Mouse (Mus musculus) liver, embryonic 11.5 days (tissue): ENCODE measurements around the gene Per1. TPM values are rescaled to one million over a fixed set of nuclear protein-coding genes. Genes with fewer than 3 reads are reported as not detected.

Source experiments
- ATAC-seq: fragments of 200-750 bp; cut with Nextera tagmentation; replicated peaks from 2 replicates; pipeline ENCODE4 v1.8.0; 2017; ENCODE audit warnings: moderate number of reproducible peaks, mild to moderate bottlenecking, moderate TSS enrichment, moderate library complexity; ENCODE audit not compliant: low FRiP score
- DNase-seq: peaks from one replicate; pipeline ENCODE4 v3.0.0-alpha.2; 2017; ENCODE audit warnings: low spot score
- H3K27ac ChIP-seq: fragments of 300-500 bp; sonication (generic); 2 replicates; pipeline ENCODE4 v1.5.1; 2014; ENCODE audit warnings: mild to moderate bottlenecking, low read depth, low read length, control low read depth
- H3K27me3 ChIP-seq: fragments of 300-500 bp; sonication (generic); replicated peaks from 2 replicates; pipeline ENCODE4 v1.6.1; 2014; ENCODE audit warnings: low read length, mixed read lengths; ENCODE audit not compliant: control insufficient read depth, insufficient read depth
- H3K36me3 ChIP-seq: fragments of 300-500 bp; sonication (generic); 2 replicates; pipeline ENCODE4 v1.6.1; 2014; ENCODE audit warnings: mild to moderate bottlenecking, low read length, moderate library complexity, mixed read lengths; ENCODE audit not compliant: control insufficient read depth, insufficient read depth
- H3K4me1 ChIP-seq: fragments of 300-500 bp; sonication (generic); replicated peaks from 2 replicates; pipeline ENCODE4 v1.6.1; 2014; ENCODE audit warnings: low read length, mixed read lengths; ENCODE audit not compliant: control insufficient read depth, insufficient read depth
- H3K4me2 ChIP-seq: fragments of 300-500 bp; sonication (generic); 2 replicates; pipeline ENCODE4 v1.6.1; 2014; ENCODE audit warnings: mild to moderate bottlenecking, control low read depth, moderate library complexity
- H3K4me3 ChIP-seq: fragments of 300-500 bp; sonication (generic); 2 replicates; pipeline ENCODE4 v1.5.1; 2014; ENCODE audit warnings: low read depth, low read length, control low read depth
- H3K9ac ChIP-seq: fragments of 300-500 bp; sonication (generic); 2 replicates; pipeline ENCODE4 v1.6.1; 2014; ENCODE audit warnings: low read depth, low read length, control low read depth
- H3K9me3 ChIP-seq: fragments of 300-500 bp; sonication (generic); 2 replicates; pipeline ENCODE4 v1.6.1; 2016; ENCODE audit warnings: low read length, inconsistent platforms, mixed read lengths; ENCODE audit not compliant: control insufficient read depth
- WGBS: fragments of 180-500 bp; shearing (Covaris S2); extraction: QIAGEN DNeasy Blood & Tissue Kit; methylation state at CpG from one replicate; pipeline ENCODE4 v1.1.7; 2014; 5-methylcytosine and 5-hydroxymethylcytosine counted together
- polyA plus RNA-seq: library from polyadenylated mRNA; unstranded; fragments of >200 nt; fragmentation: Nextera tagmentation; extraction: Ambion mirVana; gene quantifications from 2 replicates; pipeline ENCODE4 v1.2.1, GENCODE M21; 2014

Gene Per1
- polyA plus RNA-seq, 1 experiment from 2014 or later, result 6.6 TPM

DNA sequence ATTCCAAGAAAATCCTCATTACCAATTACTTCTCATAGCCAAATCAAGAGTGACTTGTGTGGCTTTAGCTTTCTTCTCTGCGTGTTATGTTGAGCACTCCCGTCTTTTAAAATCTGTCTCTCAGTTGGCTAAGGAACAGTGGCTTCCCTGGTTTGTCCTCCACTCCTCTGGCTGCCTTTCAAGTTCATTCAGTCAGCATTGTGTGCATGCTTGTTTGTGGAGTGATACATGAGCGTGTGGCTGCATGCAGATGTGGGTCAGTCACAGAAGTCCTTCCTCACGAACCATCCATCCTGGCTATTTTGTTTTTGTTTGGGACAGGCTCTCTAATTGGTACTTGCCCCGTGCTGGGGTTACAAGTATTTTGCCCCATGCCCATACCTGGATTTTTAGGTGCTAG is 18.4 kb upstream of the Per1 start:
- 81% methylated on average over 5 of the region's 5 CpGs for WGBS
- Histone ChIP-seq H3K9me3 (no peaks in the 10 kb centered on the region), H3K27me3 (no peaks in the 10 kb centered on the region), H3K27ac (no peak overlapping the region), H3K9ac (no peak overlapping the region), H3K4me2 (no peak overlapping the region), H3K4me3 (no peak overlapping the region), H3K4me1 (peaks cover 16% of the 10 kb centered on the region), H3K36me3 (no peaks in the 10 kb centered on the region)
- no peak for DNase-seq
- no peak for ATAC-seq

DNA sequence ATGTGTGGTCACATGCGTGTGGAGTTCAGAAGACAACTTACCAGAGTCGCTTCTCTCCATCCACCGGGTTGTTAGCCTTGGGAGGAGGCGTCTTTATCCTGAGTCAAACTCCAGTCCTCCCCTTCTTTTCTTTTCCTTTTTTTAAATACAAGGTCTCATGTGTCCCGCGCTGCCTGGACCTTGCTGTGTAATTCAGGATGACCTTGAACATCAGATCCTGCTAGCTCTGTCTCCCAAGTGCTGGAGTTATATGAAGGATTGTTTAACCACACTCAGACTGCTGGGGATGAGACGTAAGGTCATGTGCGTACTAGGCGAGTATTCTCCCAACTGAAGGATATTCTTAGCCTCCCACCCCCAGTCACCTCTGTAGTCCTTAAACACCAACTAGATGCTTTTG is 17.7 kb upstream of the Per1 start:
- Histone ChIP-seq H3K27ac (no peak overlapping the region), H3K4me2 (no peak overlapping the region), H3K4me1 (peaks cover 12% of the 10 kb centered on the region), H3K9ac (no peak overlapping the region), H3K36me3 (no peaks in the 10 kb centered on the region), H3K9me3 (no peaks in the 10 kb centered on the region), H3K4me3 (no peak overlapping the region), H3K27me3 (no peaks in the 10 kb centered on the region)
- ATAC-seq (no peak), DNase-seq (no peak)
- 80% methylated on average over 9 of the region's 9 CpGs for WGBS

DNA sequence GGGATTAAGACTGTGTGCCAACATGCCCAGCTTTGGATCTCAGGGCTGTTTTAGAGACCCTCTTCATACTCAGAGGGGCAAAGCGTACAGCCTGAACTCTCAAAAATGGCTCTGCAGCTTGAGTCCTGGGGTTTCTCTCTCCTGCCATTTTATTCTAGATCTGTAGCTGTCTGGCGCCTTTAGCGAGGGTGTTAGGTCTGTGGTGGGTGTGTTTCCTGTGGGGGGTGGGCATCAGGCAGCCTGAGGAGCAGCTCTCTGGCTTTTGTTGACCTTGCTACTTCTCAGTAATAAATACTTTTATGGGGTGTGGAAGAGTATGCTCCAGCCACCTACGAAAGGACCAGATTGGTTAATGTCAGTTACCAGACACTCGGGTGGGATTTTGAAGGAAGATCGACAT is 17.0 kb upstream of the Per1 start:
- no peak for ATAC-seq

DNA sequence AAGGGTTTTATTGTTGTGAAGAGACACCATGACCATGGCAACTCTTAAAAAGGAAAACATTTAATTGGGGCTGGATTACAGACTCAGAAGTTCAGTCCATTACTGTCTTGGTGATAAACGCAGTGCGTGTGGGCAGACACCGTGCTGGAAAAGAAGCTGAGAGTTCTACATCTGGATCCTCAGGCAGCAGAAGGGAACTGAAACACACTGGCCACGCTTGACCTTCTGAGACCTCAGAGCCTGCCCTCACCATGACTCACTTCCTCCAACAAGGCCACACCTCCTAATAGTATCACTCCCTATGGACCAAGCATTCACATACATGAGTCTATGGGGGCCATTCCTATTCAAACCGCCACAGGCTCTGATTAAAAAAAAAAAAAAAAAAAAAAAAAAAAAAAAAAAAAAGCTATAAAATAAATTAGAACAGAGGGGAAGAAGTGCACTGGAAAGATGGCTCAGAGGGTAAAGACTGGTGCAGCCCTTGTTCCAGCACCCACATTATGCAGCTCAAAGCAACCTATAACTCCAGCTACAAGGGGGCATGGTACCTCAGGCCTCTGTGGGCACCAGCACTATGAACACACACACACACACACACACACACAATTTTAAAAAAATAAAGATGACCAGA is 16.1 kb upstream of the Per1 start:
- Histone ChIP-seq H3K9me3 (no peaks in the 10 kb centered on the region), H3K36me3 (no peaks in the 10 kb centered on the region), H3K4me3 (no peak overlapping the region), H3K27ac (no peak overlapping the region), H3K4me1 (peaks cover 6% of the 10 kb centered on the region), H3K9ac (no peak overlapping the region), H3K4me2 (no peak overlapping the region), H3K27me3 (no peaks in the 10 kb centered on the region)
- no peak for ATAC-seq
- WGBS, result 67% methylated on average over 5 of the region's 5 CpGs
- no peak for DNase-seq

More for the DNA sequence above, 17.0 kb upstream of the Per1 start:
- Histone ChIP-seq H3K36me3 (no peaks in the 10 kb centered on the region), H3K27ac (no peak overlapping the region), H3K4me3 (0 out of 2 replicates have a peak overlapping the region, but pooled peaks have one; percentile 5), H3K27me3 (no peaks in the 10 kb centered on the region), H3K4me2 (no peak overlapping the region), H3K9ac (no peak overlapping the region), H3K4me1 (peaks cover 7% of the 10 kb centered on the region), H3K9me3 (no peaks in the 10 kb centered on the region)
- 72% methylated on average over 6 of the region's 6 CpGs for WGBS
- no peak for DNase-seq

DNA sequence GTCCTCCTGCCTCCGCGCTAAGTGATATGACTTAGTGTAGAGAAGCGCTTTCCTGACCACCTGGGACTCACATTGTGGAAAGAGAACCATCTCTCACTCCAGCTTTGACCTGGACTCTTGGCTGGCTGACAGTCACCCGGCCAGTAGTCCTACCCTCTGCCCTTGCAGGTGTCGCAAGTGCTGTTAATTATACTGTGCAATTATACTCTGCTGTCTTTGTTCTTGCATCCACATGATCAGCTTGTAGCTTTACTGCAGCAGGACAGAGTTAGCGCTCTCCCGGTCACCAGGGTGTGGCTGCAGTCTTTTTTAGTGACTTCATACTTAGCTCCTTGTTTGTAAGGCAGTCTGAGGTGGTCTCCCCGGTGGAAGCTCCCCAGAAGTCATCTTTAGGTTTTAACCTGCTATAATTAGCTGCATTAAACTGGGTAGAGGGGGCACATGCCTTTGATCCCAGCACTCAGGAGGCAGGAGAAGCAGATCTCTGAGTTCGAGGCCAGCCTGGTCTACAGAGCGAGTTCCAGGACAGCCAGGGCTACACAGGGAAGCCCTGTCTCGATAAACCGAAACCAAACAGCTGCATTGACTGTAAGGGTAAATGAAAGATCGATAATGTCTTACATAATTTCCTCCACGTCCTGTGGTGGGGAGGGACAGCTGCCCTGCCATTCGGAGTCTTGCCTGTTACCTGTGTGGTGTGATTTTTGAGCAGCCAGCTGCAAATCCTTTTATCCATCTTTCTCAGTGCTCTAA is 14.7 kb upstream of the Per1 start:
- no peak overlapping the region for H3K4me2 ChIP-seq
- no peaks in the 10 kb centered on the region for H3K9me3 ChIP-seq
- H3K36me3 ChIP-seq, result no peaks in the 10 kb centered on the region
- H3K4me1 ChIP-seq, result no peaks in the 10 kb centered on the region
- H3K4me3 ChIP-seq, result no peak overlapping the region
- no peaks in the 10 kb centered on the region for H3K27me3 ChIP-seq
- H3K9ac ChIP-seq, result no peak overlapping the region
- ATAC-seq (no peak), DNase-seq (no peak)
- H3K27ac ChIP-seq, result no peak overlapping the region
- WGBS, result 82% methylated on average over 15 of the region's 15 CpGs

DNA sequence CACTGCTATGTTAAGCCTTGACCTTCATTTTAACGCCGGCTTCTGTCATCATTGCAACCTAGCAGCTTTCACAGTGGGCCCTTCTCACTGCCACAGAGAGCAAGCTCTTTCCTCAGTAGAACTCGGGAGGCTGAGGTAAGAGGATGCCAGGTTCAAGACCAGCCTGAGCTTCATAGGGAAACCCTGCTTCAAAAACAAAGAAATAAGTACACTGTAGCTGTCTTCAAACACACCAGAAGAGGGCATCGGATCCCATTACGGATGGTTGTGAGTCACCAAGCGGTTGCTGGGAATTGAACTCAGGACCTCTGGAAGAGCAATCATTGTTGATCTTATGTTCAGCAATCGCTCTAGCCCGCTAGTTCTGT is 14.2 kb upstream of the Per1 start:
- Histone ChIP-seq H3K4me2 (no peak overlapping the region), H3K36me3 (no peaks in the 10 kb centered on the region), H3K9ac (no peak overlapping the region), H3K27ac (no peak overlapping the region), H3K9me3 (no peaks in the 10 kb centered on the region), H3K4me1 (no peaks in the 10 kb centered on the region), H3K4me3 (no peak overlapping the region), H3K27me3 (no peaks in the 10 kb centered on the region)
- ATAC-seq (no peak), DNase-seq (no peak)
- 88% methylated on average over 8 of the region's 8 CpGs for WGBS

DNA sequence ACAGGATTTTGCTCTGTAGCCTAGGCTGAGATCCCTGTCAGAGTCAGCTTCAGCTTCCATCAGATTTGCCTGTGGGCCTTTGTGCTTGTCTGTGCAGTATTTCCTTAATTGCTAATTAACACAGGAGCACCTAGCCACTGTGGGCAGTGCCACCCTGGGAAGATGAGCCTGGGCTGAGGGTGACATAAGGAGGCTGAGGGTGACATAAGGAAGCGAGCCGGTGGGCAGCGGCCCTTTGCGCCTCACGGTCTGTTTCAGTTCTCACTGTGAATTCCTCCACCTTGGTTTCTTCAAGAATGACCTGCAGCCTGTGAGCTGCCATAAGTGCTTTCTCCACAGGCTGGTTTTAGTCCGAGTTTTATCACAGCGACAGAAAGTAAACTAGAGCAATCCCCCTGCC is 13.4 kb upstream of the Per1 start:
- DNase-seq (no peak), ATAC-seq (no peak)
- 78% methylated on average over 7 of the region's 7 CpGs for WGBS
- Histone ChIP-seq H3K9ac (no peak overlapping the region), H3K36me3 (no peaks in the 10 kb centered on the region), H3K4me2 (no peak overlapping the region), H3K27me3 (no peaks in the 10 kb centered on the region), H3K4me1 (no peaks in the 10 kb centered on the region), H3K4me3 (no peak overlapping the region), H3K9me3 (no peaks in the 10 kb centered on the region), H3K27ac (no peak overlapping the region)

DNA sequence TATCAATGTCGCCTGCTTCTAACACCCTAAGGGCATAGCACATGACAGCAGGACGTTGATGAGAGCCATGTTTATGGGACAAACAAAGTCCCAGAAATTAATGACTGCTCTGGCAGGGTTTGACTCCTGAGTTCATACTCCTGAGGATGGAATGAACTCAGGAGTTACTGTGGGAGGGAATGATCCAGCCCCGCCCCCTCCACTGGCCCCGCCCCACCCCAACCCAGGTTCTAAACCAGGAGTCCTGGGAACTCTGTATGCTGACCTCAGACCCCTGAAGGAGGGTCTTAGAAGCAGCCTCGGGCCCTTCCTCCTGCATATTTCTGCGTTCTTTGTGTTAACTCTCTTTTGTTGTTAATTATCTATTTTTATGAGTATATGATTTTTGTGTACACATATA is 9.4 kb upstream of the Per1 start:
- Histone ChIP-seq H3K4me3 (no peak overlapping the region), H3K9ac (no peak overlapping the region), H3K36me3 (peaks cover 8% of the 10 kb centered on the region; the same call in 1 of the 2 replicates), H3K27me3 (no peaks in the 10 kb centered on the region), H3K4me1 (peaks cover 20% of the 10 kb centered on the region), H3K27ac (no peak overlapping the region), H3K9me3 (no peaks in the 10 kb centered on the region), H3K4me2 (no peak overlapping the region)
- WGBS, result 65% methylated on average over 6 of the region's 6 CpGs
- DNase-seq, result no peak
- no peak for ATAC-seq

DNA sequence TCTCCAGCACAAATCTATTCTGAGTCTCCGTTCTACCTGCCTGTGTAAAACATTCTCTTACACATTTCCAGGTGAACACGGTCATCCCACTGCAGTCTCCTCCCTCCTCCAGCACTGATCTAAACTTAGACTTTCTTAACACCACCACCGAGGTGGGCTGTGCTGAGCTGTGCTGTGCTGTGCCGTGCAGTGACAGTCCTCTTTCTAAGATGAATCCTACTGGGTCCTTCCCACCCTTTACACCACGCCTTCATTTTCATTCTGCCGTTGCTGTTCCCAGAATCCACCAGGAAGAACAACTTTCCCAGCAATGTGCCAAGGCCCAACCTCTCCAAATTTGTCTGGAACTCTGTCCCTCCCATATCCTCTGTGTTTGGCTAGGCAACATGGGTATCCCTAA is 8.6 kb upstream of the Per1 start:
- Histone ChIP-seq H3K36me3 (peaks cover 10% of the 10 kb centered on the region), H3K27me3 (no peaks in the 10 kb centered on the region), H3K4me2 (no peak overlapping the region), H3K9ac (no peak overlapping the region), H3K27ac (no peak overlapping the region), H3K4me1 (peaks cover 20% of the 10 kb centered on the region), H3K4me3 (no peak overlapping the region), H3K9me3 (no peaks in the 10 kb centered on the region)
- WGBS, result 62% methylated on average over 6 of the region's 6 CpGs
- DNase-seq (no peak), ATAC-seq (no peak)
